Mouse (Mus musculus): ENCODE data around the gene Psme3.

DNA sequence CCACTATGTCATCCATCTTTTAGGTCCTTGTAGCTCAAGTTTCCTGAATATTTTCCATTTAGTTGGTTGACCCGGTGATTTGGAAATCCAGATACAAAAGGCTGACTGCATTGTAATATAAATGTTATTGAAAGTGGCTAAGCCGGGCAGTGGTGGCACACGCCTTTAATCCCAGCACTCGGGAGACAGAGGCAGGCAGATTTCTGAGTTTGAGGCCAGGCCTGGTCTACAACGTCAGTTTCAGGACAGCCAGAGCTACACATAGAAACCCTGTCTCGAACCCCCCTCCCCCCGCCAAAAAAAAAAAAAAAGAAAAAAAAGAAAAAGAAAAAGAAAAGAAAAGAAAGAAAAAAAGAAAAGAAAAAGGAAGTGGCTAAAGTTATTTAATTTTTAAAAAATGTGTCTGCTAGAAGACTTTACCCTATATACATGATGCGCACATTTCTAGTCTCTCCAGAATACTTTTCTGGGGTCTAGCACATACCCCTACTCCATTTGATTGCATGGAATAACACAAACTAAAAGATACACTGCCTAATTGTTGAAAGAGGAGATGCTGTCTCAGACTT lies 847 bp upstream of the Psme3 start:
- TF ChIP-seq CTCF (IDR thresholded peaks at IDR 0.05; ENCODE audit: low read depth, low read length) (no peak), POLR2A (IDR thresholded peaks at IDR 0.05; ENCODE audit: borderline replicate concordance, low read depth, low read length) (no peak)
